Mouse (Mus musculus) right cerebral cortex, postnatal 36 days (tissue): ENCODE measurements around the gene Aff2.

Experiments
- DNase-seq, 2 experiments: peaks; one replicate each; pipeline ENCODE4 v3.0.0; 2022; ENCODE audit warnings: low spot score in 2 of 2, mixed read lengths in 1 of 2

Gene Aff2

DNA sequence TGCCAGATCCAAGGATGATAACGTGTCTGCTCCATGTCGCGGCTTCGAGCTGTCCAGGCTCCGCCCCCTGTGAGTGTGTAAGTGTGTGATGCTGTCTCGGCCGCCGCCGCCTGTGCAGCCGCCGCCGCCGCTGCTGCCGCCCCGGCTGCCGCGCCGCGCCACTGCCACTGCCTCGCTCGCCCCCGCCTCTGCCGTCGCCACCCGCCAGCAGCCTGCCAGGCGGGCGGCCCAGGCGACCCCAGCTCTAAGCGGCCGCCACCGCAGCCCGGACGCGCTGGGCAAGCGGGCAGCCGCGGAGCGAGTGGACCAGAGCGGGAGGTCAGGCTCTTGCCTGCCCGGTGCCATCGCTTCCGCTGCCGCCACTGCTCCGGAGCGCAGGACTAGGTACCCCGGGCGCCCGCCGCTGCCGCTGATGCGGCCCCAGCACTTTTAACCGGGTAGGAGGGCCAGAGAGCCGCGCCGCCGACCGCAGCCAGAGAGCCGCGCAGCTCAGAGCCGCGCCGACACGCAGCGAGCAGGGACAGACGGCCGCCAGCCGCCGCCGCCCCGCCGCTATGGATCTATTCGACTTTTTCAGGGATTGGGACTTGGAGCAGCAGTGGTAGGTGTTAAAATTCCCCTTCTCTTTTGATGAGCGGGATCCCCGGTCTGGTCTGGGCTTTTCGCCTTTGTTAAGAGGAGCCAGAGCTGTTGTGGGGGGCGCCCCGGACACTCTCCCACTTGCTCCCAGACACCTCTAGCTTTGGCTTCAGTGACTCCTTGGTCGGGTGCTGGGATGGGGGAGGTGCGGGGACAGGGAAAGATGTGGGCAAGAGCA is at the start of gene Aff2:
Gene Aff2 (plus strand): TSS at position 57 of the 817 bp plus-strand sequence.
- DNase-seq, result peak; percentile 44 to 60

DNA sequence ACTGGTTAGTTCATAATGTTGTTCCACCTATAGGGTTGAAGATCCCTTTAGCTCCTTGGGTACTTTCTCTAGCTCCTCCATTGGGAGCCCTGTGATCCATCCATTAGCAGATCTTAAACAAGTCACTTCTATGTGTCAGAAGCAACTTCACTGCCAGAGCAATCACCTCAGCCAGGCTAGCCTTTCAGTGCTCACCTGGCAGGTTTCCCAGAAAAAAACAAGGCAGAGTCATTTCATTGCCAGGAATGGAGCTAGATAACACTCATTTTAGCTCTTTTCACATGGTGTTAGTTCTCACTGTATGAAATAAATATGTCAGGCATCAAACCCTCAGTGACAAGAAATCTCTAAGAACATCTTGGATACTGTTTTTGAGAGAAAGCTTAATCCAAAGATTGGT is 22.8 kb upstream of the Aff2 start:
- DNase-seq, result no peak

DNA sequence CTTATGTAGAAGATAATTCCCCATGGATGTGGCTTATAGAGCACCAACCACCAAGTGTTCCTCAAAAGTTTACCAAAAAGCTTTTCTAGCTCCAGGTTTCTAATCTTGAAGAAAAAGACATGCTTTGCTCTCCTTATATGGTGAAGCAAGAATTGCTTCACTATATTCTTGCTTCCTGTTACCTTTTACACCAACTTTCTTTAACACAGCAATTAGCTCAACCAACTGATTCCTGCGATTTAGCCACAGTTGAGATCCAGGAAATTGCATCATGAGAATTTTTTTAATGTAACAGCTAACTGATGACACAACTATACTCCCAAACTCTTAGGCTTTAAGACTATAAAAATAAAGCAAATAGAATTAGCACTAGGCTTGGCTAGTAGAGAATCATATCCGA is 4.5 kb upstream of the Aff2 start:
- DNase-seq, result no peak

DNA sequence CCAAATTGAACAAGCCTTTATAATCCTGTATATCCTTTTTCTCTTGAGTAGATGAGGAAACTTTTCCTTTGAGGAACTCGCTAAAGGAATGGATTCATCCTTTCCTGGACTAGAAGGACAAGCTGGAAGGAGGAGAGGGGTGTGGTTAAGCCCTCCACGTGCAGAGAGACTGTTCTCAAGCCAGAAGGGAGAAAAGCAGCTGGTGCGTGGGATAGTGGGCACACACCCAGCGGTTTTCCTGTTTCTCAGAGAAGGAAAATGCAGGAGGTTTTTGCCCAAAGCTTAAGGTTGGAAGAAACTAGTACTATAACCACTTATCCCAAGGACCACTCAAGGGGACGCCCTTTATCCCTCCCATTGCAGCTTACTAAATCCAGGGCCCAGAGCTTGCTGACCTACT is 734 bp upstream of the Aff2 start:
- DNase-seq, result peak; percentile 57

DNA sequence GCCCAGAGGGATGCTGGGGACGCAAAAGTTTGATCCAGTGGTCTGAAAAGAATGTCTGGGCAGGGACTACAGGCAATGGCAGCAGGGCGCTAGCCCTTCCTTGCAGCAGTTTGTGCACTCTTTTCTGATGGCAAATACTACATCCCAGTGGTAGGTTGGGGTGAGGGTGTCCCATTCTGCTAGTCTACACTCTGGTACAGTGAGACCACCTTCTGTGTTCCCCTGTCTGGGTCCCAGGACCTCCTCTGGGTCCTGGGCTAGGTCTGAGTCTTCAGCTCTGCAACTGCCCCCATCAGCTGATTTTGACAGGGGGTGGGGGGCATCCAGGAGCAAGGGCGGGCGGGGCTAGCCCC is 233 bp upstream of the Aff2 start:
- no peak for DNase-seq

DNA sequence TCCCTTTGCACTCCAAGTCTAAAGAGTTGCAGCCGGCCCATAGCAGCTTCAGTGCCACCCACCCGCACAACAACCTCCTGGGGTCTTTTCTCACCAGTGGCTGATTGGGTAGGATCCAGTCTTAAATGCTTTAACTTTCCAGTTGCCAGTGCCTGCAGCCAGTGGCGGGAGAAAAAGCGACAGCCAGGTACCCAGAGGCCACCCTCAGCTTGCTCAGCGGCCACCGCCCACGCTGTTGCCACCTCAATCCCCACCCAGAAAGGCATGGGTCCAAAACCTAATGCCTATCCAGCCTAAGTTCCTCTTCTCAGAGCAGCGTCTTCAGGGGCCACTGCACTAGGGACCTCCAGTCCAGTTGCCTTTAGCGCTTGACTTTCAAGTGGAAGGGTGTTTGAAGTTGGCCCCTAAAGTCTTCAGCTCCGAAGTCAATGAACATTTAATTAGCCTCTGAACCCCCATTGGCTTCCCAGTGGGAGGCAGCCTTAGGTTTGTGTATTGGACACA is 1.0 kb downstream of the Aff2 start:
- DNase-seq, result no peak

DNA sequence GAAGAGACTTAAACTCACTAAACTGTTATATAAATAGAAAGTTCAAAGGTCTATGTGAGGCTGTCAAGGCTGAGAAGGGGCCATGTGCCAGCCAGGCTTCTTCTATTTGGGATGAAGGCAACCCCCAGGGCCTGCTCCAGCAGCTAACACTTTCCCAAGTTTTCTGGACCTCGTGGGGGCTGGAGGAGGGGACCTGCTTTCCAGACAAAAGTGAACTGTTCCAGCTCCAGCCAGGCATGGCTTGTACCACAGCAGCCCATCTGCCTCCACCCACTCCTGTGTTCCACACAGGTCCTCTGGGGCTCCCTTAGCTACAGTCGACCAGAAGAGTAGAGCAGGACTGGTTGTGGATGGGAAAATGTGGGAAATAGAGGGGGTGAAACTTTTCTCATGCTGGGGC is 4.1 kb downstream of the Aff2 start:
- DNase-seq, result peak in 1 of 2 experiments; percentile 1

DNA sequence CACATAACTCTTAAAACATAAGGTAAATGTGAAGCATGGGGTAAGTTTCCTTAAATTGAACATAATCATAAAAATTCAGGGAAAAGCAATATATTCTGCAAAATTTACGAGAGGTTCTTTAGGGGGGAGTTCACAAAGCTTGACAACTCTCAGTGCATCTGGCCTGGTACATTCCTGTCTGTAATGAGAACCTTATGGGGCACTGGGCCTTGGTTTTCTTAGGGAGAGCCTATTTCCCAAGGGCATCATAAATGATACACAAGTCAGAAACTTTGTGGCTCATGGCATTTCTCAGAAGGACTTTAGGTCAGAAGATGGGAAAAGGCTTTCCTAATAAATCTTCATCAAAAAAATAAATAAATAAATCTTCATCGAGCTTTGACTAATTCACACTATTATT is 13.2 kb downstream of the Aff2 start:
- no peak for DNase-seq

DNA sequence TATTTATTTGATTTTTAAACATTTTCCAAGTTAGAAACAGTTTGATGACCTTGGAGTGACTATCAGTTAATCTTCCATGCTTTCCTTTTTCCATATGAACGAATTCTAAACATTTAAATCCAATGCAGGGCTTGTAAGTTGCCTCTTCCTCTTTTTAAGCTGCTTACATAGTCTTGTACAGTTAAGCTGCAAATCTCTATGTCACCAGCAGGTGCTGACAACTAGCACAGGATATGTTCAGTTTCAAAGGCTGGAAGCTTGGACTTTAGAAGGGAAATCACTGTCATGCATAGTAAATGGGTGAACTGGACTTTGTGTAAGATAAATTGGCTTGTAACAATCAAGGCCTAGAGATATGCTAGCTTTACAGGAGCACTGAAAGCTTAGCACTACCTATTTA is 29.6 kb downstream of the Aff2 start:
- no peak for DNase-seq

DNA sequence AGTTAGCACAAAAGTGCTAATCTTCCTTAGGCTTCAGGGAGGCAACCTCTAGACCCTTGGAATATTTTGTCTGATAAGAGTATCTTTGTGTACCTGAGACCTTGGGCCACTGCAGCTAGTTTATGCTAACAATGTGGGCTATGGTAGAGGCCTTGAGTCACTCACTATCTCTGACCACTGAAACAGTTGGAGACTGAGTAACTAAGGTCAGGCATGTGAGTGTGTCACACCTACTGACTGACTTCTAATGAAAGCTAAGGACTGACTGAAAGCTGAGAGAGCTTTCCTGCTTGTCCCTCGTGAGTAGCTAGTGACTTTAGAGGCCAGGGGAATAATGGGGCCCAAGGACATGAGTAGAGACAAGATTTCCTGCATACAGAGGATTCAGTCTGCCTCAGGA is 54.9 kb downstream of the Aff2 start:
- no peak for DNase-seq

DNA sequence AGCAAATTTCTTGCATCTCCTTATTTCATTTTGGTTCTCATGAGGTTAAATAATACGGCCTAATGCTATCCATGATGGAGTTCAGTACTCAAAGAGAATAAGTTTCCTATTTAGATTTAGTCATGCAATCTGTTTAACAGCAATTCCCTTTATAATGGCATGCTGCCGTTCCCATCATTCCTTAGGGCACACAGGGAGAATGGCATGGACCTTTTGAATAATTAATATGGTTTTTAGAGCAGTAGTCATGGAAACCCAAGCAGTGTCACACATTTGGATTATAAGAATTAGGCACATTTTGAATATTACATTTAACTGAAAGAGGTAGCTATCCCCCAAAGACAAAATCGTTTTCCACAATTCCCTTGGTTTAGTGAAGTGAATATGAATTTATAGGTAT is 78.3 kb downstream of the Aff2 start:
- DNase-seq, result no peak

DNA sequence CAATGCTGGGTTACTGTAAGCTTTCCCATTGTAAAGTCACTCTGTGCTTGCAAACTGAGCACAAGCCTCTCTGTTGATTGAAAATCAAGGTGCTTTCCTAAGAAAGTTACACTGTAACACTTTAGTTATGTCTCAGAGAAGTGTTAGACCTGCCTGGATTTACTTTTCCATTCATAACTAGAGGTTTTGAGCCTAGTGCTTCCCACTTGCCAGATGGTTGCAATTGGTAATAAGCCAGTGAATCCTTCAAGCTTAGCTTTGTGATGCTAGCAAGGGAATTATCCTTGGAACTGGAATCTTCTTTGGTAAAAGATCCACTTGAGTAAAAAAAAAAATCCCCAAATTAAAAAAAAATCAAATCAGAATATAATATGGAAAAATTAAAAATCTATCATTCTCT is 81.8 kb downstream of the Aff2 start:
- peak in 1 of 2 experiments; percentile 4 for DNase-seq

DNA sequence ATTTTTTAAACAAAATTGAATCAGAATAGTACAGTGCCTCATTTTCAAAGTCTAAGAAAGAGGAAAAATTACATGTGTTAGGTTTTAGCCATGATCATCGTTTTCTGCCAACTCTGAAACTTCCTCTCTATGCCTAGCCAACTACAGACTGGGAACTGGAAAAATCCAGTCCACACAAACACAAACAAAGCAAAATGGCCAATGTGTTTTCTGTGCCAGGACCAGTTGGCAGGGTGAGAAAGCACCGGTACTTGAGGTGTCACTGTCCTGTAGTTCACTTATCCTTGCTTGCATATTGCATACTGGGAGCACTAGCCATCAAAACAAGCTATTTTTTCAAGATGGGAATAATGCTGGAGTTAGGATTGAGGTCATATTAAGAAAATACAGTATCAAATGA is 100.8 kb downstream of the Aff2 start:
- DNase-seq, result no peak

DNA sequence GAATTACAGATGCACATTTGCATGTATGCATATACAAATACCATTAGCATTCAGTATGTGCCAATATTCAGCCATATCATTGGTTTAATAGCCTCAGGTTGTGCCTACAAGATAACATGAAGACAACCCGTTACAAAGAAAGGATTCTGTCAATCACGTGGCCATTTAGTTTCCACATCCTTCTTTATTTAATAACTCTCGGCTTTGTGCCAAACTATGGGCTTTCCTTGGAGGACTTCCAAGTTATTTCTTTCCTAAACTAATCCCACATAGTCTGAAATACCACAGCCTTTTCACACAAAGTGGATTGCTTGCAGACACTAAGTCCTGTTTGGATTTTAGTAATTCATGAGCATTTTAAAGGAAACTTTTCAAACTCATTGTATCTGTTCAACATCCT is 142.0 kb downstream of the Aff2 start:
- DNase-seq, result no peak

DNA sequence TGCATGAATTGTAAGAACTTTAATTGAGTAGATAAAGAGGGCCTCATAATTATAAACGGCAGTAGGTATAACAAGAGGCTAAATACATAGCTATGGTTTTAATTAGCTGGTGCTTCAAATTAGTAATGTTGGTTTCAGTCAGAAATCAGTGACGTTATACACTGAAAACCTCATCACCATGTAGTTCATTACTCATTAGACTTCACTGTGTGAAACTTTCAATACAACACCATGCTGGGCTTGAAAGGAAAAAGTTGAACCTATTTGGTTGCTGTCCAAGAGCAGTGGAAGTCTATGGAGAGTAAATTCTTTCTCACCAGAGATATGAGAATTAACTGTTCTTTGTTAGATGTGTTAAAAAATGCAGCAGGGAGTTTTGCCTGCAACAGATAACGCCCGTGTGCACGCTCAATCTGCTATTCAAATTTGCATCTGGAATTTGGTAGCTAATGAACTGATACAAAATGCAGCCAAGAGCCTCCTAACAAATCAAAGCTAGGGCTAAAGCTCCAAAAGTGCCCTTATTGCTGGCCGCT is 158.0 kb downstream of the Aff2 start:
- DNase-seq, result no peak

DNA sequence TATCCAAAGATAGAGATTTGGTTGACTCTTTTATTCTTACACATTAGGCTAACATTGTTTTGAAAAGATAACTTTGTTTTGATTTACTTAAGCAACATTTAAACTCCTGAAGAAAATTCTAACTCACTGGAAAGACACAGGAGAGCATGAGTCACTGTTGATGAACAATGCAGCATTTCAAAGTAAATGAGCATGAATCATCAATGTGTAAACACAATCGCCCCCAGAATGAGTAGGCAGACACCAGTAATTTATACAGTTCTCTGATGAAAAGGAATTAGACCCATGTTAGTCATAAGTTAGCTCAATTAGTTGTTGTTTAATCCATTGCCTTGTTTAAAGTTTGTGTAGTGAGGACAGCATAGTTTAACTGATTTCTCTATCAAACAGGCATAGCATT is 180.7 kb downstream of the Aff2 start:
- no peak for DNase-seq

DNA sequence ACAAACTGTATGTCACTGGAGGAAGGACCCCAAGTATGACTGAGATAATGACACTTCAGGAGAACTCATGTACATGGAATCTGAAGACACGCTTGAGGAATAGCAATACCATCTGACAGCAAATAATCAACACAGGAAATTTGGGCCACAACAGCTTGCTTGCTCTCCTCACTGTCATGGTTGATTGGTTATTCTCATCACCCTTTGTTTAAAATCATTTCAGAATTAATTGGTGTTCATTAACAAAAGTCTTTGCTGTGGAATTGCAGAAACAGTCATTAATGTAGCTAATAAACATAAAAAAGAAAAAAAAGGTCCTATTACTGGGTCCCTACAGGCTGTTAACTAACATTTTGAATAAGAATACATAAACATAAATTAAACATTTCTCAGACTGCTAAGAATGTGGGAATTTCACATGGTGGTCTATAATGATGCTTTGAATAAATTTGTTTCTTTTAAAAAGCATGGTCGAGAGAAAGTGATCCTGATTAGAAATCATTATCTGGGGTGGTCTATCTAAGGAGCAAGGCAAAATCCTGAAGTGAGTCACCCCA is 219.9 kb downstream of the Aff2 start:
- no peak for DNase-seq

DNA sequence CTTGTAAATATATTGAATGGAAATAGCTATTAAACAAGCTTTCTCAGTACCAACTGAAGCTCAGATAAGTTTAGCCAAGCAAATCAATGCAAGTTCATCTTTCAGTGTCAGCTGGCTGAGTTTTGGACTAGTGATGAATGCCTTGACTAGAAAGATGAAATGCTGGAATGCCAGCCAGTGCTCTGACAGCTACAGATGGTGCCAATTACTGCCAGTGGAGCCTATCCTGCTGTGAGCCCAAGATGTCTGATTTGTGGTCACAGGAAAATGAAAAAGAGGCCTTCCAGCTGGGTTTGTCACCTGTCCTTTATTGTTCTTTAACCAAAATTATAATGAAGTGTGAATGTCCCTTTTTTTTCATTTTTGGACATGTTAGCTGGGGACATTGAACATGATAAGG is 248.7 kb downstream of the Aff2 start:
- no peak for DNase-seq

DNA sequence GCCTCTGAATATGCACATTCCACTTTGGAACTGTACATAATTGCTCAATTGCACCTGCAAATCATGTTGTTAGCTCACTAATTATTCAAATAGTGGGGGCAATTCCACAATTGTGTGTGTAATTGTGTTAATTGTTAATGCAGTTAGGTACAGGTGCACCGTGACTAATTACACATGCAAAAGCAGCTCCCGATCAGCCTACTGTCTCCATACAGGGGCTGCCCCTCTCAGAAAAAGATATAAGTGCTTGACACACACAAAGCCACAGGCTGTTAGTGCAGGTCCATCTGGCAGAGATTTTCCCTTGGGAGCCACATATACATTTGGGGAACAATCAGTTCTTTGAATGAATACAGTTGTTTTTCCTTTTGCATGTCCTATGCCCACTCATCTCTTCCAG is 302.9 kb downstream of the Aff2 start:
- no peak for DNase-seq

DNA sequence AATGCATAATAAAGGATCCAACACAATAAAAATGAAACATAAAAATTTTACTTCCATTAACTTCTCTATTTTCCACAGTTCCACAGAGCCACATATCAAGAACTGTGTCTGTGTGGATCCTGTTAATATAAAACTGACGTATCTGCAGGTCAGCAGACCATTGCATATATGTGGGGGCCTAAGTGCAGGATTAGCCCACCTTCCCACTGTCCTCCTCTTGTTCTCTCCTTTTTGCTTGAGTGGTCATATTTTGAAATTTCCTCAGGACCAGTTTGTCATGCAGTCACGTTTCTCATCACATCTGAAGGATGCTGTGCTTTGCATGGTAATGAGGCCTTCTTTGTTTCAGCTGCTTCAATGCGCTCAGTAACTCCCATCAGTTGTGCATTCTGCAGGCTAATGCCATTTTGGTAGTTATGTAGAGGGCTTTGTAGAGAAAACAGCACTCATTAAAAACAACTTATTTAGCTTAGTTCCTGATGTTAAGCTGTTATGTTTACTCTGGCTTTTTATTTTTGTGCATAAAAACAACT is 306.1 kb downstream of the Aff2 start:
- no peak for DNase-seq

DNA sequence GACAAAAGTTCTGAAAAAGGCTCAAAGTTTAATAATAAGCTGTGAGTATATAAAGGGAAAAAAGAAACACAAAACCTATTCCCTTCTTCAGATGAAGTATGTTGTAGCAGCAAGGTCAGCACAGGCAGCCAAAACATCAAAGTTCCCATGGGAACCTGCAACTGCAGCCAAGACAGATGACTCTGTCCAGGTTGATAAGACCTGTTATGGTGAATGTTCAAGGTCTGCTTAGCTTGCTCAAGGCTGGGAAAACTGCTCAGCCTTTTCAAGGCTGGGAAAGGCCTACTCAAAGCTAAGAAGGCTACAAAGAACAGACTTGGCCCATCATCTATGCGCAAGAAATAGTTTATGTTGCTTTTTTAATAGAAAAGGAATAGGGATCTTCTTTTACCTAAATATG is 315.6 kb downstream of the Aff2 start:
- DNase-seq, result no peak

DNA sequence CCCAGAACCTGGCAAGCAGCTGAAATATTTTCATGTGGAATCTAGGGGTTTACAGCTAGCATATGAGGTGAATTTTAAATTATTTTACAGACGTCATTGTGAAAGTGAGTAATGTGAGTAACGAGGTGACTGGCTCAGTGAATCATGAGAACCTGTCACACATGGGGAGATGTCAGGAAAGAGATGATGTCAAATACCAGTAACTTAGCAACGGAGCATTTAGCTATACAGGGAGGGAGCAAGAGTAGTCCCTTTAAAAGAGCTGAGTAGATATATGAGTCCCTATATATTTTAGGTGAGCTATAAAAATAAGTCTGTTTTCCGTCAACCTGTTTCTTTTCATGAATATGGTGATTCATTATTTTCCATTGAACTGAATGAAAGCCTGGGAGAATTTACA is 338.7 kb downstream of the Aff2 start:
- no peak for DNase-seq

DNA sequence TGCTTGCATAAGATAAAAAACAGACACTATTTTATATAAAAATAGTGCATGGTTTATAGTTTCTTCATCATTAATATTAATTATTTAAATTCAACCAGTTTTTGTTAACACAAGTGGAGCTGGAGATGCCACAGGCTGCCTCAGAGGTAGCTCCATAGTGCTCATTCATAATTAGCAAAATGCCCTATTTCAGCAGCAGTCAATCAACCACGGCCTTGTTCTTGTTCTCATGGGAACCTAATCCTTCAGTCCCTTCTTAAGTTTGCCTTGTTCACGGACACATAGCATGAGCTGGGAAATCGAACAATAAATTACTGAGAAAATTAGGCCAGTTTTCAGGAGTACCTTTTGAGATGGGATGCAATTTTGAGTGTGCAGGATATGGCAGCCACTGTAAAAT is 378.9 kb downstream of the Aff2 start:
- DNase-seq, result no peak
